Mouse (Mus musculus): ENCODE measurements around the gene Rassf9.

Gene Rassf9

DNA sequence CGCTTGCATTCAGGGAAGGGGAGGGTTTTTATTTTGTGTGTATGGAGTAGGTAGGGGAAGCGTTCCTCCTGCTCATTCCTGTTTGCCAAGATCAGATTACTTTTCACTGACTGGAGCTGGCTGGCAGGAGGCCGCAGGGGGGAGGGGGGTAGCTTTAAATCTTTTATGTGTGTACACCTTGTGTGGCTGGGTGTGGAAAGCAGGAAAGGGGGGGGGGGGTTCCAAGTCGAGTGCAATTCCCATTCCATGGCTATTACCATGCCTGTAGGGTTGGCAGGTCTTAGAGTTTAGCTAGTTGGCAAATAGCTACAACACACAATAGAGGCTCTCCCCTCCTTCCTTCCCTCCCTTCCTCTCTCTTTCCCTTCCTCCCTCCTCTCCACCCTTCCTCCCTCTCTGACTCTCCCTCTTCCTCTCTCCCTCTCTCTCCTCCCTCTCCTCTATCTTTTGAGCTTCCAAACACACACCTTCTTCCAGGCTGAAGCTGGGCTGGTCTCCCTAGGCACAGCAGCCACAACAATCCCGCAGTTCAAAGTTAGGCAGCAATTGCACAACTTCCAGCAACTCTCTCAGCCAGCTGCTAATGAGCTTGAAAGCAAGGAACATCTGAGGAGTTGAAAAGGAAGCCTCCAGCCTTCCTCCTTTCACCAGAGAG lies at the start of gene Rassf9:
Rassf9 (plus strand) TSS at position 416 of the 655 bp plus-strand sequence.
- peak; percentile 16 for DNase-seq (ENCODE audit: low spot score)

DNA sequence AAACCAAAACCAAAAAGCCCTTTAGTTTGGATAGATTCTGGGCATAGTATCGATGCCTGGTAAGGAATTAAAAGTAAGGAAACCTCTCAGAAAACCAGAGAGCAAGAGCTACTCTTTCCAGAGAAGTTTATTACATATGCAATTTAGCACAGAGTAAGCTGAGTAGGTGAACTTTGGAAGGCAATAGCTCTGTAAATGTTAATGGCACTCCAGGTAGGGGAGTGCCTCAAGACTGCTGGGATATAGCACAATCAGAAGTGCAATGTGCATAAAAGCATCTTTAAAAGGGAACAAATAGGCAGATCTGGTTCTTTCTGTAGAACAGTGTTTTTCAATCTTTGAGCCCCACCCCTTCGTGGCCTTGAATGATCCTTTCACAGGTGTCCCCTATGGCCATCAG lies 42.6 kb upstream of the Rassf9 start:
- DNase-seq (ENCODE audit: low spot score): no peak

DNA sequence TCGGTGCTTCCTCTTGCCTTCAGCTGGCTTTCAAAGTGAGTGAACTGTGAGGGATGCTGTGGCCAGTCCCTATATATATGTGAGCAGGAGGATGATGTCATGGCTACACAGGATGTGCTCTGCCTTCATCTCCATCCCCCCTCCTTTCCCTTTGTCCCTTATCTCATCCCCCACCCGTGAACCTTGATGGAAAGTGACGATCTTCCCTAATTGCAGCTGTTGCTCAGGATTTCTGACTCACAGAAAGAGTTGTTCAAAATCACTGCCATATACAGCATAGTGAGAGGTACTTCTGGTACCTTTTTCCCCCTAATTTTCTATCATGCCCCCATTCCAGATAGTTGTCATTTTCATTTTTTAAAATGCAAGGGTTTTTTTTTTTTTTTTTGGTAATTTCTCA lies 21.6 kb upstream of the Rassf9 start, which contains the start of gene Nts:
Nts (minus strand) TSS at position 101 of the 400 bp plus-strand sequence.
- DNase-seq (ENCODE audit: low spot score): no peak

DNA sequence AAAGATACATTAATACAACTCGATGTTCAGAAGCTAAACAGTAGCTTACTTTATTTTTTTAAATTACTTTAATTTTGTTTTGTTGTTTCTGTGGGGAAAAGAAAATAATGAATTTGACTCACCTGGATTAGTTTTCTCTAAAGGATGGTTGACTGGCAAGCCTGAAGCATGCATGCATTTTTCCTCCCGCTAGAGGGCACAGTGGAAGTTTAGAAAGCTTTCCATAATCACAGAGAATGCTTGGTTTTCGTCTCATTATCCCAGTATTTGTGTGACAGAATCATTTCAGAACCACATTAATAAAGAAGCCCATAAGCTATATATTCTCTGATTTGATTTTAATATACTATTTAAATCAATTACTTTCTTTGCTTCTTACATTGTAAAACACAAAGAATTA lies 20.2 kb upstream of the Rassf9 start:
- DNase-seq (ENCODE audit: low spot score): no peak

DNA sequence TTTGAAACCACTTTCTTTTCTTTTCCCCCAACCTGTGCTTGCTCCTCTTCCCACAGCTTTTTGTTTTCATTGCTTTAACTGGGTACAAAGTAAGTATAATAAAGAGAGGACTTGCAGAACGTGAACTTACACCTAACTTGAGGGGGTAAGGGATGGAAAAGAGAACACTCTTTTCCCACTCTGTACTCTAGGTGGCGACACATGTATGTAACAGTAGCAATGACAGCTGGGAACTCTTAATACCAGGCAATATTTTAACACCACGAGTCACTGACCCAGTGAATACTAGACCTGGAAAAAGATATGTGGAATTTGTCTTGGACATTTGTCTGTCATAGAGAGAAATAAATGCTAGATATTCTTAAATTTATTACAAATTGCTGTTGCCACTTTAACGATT lies 13.3 kb upstream of the Rassf9 start:
- no peak for DNase-seq (ENCODE audit: low spot score)

DNA sequence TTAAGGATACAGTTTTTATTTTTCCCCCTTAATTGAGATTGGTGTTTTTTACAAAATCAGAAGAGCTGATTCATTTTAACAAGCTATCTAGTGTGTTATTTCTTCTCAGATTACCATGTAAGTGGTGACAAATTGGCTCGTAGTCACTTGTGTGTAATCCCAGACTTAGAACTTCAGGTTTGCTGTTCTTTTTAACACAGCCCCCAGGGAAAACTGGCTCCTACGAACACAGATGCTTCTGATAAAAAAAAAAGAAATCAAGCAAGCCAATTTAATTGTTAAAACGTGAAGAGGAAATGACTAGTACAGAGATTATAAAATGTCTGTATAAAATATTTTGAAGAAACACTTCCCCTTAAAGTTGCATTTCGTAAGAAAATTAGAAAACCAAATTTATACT lies 4.6 kb upstream of the Rassf9 start:
- no peak for DNase-seq (ENCODE audit: low spot score)

DNA sequence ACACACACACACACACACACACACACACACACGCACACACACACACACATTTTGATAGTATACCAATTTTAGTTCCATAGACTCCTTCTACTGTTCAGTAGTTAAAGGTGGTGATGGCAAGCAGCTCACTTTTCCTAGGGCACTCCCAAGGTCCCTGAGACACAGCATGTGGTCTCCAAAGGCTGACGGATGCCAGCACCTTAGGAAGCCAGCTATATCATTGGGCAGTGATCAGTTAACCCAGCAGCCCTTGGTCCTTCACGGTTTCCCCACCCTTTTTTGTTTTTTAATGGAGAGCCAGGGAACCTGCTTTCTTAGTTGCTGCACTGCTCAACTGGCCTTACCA lies 588 bp upstream of the Rassf9 start:
- DNase-seq (ENCODE audit: low spot score): no peak

DNA sequence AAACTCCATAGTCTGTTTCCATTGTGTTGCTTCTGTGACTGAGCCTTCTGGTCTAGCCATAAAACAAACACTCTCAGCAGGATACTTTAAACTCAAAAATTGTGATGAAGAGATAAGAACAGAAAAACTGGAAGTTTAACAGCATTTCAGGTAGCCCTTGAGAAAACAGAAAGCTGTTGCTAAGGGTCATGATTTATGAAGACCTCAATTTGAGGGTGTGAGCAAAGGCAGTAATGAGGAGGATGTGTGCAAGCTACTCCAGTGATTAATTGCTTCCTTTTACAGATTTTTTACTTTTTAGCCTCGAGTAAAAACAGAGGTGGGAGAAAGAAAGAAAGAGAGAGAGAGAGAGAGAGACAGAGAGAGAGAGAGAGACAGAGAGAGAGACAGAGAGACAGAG lies 2.1 kb downstream of the Rassf9 start:
- no peak for DNase-seq (ENCODE audit: low spot score)

DNA sequence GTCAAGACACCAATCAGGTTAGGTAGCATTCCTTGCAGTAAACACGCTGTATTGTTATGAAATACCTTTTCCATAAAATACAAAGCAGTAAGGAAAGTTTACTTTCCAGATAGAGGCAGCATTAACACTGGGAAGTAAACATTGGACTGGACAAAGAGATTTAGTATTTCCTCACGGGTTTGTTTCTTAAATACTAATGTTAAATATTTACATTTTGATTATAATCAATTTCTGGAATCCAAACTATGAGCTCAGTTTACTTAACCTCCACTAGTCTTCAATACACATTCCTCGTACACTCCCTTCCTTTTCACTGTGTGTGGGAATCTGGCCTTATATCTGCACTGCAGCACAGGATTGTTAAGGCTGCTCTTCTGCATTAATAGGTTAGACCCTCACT lies 15.9 kb downstream of the Rassf9 start:
- DNase-seq (ENCODE audit: low spot score): no peak

DNA sequence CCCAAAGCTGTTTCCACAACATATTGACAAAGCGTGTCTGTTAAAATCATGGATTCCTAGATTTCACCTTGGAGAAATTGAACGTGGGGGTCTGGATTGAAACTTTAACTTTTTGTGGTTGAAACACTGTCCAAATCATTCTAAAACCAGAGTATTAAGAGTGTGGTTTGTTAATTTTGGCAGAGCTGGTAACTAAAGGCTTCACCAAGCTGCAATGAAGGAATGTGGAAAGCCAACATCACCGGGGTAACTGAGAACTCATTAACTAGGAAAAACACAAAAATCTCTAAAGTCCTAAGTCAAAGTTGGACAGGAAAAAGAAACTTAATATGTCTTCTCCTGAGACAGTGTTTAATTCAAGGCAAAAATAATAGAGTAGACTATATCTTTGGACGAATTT lies 41.9 kb downstream of the Rassf9 start:
- no peak for DNase-seq (ENCODE audit: low spot score)

DNA sequence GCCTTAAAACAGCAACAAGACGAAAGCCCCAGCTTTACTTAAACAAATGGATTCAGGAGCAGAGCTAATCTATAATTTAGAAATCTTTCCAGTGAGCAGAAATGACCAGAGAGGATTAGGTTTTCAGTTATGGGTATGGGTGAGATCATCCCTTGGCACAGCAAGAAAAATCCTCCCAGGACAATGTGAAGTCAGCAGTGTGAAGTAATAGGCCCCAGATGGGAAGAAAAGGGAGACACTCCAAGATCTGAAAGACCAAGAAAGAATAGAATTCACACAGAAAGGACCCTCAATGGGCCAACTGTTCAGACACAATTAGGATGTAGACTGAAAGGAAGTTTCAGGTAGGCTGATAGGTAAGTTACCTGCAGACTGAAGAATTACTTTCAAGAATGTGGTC lies 50.5 kb downstream of the Rassf9 start:
- DNase-seq (ENCODE audit: low spot score): no peak

DNA sequence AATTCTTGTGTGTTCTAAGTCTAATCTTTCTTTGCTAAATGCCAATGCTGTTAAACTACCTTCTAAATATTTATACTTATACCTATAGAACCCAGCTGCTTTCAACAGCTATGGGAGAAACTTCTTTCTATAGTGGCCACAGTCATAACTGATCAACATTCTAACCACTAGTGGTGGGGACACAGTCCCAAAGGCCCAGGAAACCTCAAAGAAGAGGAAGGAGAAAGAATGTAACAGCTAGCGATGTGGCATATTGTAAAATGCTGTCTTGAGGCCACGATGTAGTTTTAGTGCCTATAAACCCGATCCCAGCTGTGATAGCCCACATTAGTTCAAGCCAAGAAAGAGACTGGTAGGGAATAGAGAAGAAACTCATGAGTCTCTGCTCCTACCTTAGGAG lies 65.9 kb downstream of the Rassf9 start:
- DNase-seq (ENCODE audit: low spot score): no peak

DNA sequence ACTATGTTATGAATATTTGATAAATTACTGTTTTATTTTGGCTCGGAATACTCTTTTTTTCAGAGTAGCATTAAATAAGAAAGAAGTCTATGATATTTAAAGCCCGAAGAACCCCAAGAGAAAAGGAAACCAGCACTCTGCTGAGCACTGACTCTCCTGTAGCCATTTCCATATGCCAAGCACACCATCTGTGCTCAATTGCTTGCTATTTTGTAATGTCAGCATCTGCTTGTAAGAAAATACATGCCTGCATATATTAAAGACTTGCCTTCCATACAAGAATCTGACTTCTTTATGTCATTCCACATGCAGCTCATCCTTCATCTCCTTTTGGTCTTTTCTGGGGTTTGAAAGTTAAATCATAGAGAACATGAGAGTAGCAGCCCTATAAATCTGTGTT lies 82.3 kb downstream of the Rassf9 start:
- DNase-seq (ENCODE audit: low spot score): no peak
